Mouse (Mus musculus): Measurements from ENCODE around the gene Trabd2b. TPM values are rescaled to one million over a fixed set of nuclear protein-coding genes. Genes with fewer than 3 reads are reported as not detected.

Gene Trabd2b
- polyA plus RNA-seq, 1 experiment from 2014 or later, result 1.5 TPM

Other genes with a start within 250 kb of the Trabd2b start
- gene Skint11, start 243.3 kb upstream of the Trabd2b start, polyA plus RNA-seq (2016; fragmentation: Nextera tagmentation; extraction: Ambion mirVana), result not detected in 2 replicates